In the genomic region with DNA sequence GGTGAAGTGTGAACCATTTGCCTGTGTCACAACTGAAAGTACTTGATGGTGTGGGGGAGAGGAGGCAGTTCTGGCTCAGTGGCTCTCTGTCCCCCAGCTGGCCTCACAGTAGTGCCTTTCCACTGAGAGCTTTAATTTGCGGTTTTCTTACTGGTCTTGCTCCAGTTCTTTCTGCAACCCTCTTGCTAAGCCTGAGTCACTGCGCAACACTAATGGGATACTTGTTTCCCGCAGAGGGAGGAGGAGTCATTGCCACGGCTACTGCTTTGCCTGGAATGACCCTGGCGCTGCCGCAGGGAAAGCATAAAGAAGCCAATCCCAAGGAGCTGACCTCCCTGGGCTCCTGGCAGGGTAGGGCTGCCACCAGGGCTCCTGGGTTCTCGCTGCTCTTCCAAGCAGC, we compare ENCODE assay signal across 10 mouse cellular contexts. TPM values are rescaled to one million over a fixed set of nuclear protein-coding genes. Genes with fewer than 3 reads are reported as not detected.
DNase-seq lines count a peak whose midpoint lies in the region; ATAC-seq lines count a peak whose summit lies in the region.
"Had no signal": no experiment of that assay in that cellular context is flagged by ENCODE, and none has a peak within 500 bp of the region (broad histone marks: within the 10 kb centered on the region; RNA-seq: fewer than 3 reads in every experiment).

No protein-coding gene starts in this region.

- H3K4me1 ChIP-seq in forebrain, embryonic 16.5 days (replicated peaks; ENCODE audit: control insufficient read depth, insufficient read depth, low read length): no peaks in the 10 kb centered on the region
- H3K4me1 ChIP-seq in forebrain, embryonic 10.5 days: peaks cover 9% of the 10 kb centered on the region
- H3K4me1 ChIP-seq: hindbrain, embryonic 15.5 days had no signal

- H3K36me3 ChIP-seq in forebrain, embryonic 16.5 days (ENCODE audit: control insufficient read depth, insufficient read depth): peaks cover 18% of the 10 kb centered on the region
- no peaks in the 10 kb centered on the region for H3K36me3 ChIP-seq in forebrain, embryonic 10.5 days (replicated peaks)

- peak; percentile 69 to 87 for DNase-seq in adrenal gland, adult (ENCODE audit: inconsistent age in 2 of 2, low spot score in 1 of 2)
- DNase-seq in adrenal gland, adult 18-20 months (ENCODE audit: low spot score in 2 of 2): no peak
- DNase-seq in left cerebral cortex, postnatal 14 days (ENCODE audit: low spot score in 2 of 2): peak; percentile 15 to 38
- DNase-seq in left cerebral cortex, postnatal 10 days (ENCODE audit: extremely low spot score in 1 of 2, low spot score in 2 of 2): no peak
- DNase-seq in lung, postnatal 4 days: peak; percentile 39 to 52
- no peak for DNase-seq in forebrain, embryonic 10.5 days (ENCODE audit: extremely low spot score, low spot score)

- no peak overlapping the region for H3K4me2 ChIP-seq in forebrain, embryonic 16.5 days (ENCODE audit: low read length)
- H3K4me2 ChIP-seq: hindbrain, embryonic 15.5 days had no signal

- peak; percentile 40 for ATAC-seq in granulocyte monocyte progenitor cell, adult 5-6 weeks (replicated peaks; ENCODE audit: poor library complexity, severe bottlenecking)
- no peak for ATAC-seq in forebrain, embryonic 16.5 days

- no peak overlapping the region for H3K27ac ChIP-seq in forebrain, embryonic 16.5 days (ENCODE audit: low read length)
- H3K27ac ChIP-seq in forebrain, embryonic 10.5 days: no peak overlapping the region
- H3K27ac ChIP-seq: hindbrain, embryonic 15.5 days had no signal

- no peaks in the 10 kb centered on the region; the same call in 1 of the 2 replicates for H3K27me3 ChIP-seq in forebrain, embryonic 16.5 days (replicated peaks; ENCODE audit: control insufficient read depth, insufficient read depth, low read length)
- H3K27me3 ChIP-seq in forebrain, embryonic 10.5 days (ENCODE audit: poor library complexity, severe bottlenecking): peaks cover 27% of the 10 kb centered on the region
- H3K27me3 ChIP-seq: hindbrain, embryonic 15.5 days had no signal

- H3K9ac ChIP-seq in forebrain, embryonic 16.5 days (replicated peaks; ENCODE audit: low read depth, low read length): no peak overlapping the region
- H3K9ac ChIP-seq: hindbrain, embryonic 15.5 days had no signal

- intact Hi-C loops in left cerebral cortex, postnatal 14 days (cut with DNase I): loop anchor here (5.0 kb wide), 1 partner anchor 69 kb away; no protein-coding TSS in a partner anchor
- intact Hi-C loops in left cerebral cortex, postnatal 10 days (cut with DNase I): no loop called here

- WGBS in forebrain, embryonic 16.5 days: 33% methylated on average over 7 of the region's 7 CpGs
- 37% methylated on average over 7 of the region's 7 CpGs for WGBS in forebrain, embryonic 10.5 days

- no peak overlapping the region for H3K4me3 ChIP-seq in forebrain, embryonic 16.5 days (replicated peaks; ENCODE audit: low read length)
- no peak overlapping the region for H3K4me3 ChIP-seq in forebrain, embryonic 10.5 days
- H3K4me3 ChIP-seq: hindbrain, embryonic 15.5 days had no signal

- no peaks in the 10 kb centered on the region for H3K9me3 ChIP-seq in forebrain, embryonic 16.5 days (ENCODE audit: control insufficient read depth, low read length)
- H3K9me3 ChIP-seq in forebrain, embryonic 10.5 days: no peaks in the 10 kb centered on the region
- H3K9me3 ChIP-seq: hindbrain, embryonic 15.5 days had no signal

RNA-seq across cellular contexts. Expression of gene Trim67, which starts 33.8 kb away (rescaled TPM):
- total RNA-seq in adrenal gland, adult 18-20 months (2021): 1 to 10 TPM; 1.1 to 2.2 TPM
- 1 to 10 TPM; 5.1 to 5.8 TPM for total RNA-seq in left cerebral cortex, postnatal 14 days (2021)
- total RNA-seq in left cerebral cortex, postnatal 10 days (2021): 10 to 100 TPM; 30.6 to 39.3 TPM
- total RNA-seq in granulocyte monocyte progenitor cell, adult 5-6 weeks (2014; fragmentation: Nextera tagmentation): not detected in 2 replicates
- not detected in 2 replicates for total RNA-seq in granulocyte monocyte progenitor cell, adult 5-6 weeks (2017)
- polyA plus RNA-seq in forebrain, embryonic 16.5 days (2015; fragmentation: Nextera tagmentation; extraction: Ambion mirVana): 28.8 and 30.4 TPM in 2 replicates
- polyA plus RNA-seq in forebrain, embryonic 10.5 days (2016; fragmentation: Nextera tagmentation; extraction: Ambion mirVana): 0.18 and 0.35 TPM in 2 replicates
- polyA plus RNA-seq: spleen, adult 2 months had no signal

RNA-seq across cellular contexts. Expression of gene Gnpat, which starts 36.2 kb away (rescaled TPM):
- 100 to 1,000 TPM in 1 of 2 experiments, 10 to 100 TPM in 1; 94.9 to 110 TPM for total RNA-seq in adrenal gland, adult 18-20 months (2021)
- total RNA-seq in left cerebral cortex, postnatal 14 days (2021): 10 to 100 TPM; 56.2 to 60.9 TPM
- 10 to 100 TPM; 56.6 to 61.4 TPM for total RNA-seq in left cerebral cortex, postnatal 10 days (2021)
- total RNA-seq in granulocyte monocyte progenitor cell, adult 5-6 weeks (2014; fragmentation: Nextera tagmentation): 116 and 145 TPM in 2 replicates
- 92.3 and 115 TPM in 2 replicates for total RNA-seq in granulocyte monocyte progenitor cell, adult 5-6 weeks (2017)
- 92.7 TPM in 2 replicates for polyA plus RNA-seq in forebrain, embryonic 16.5 days (2015; fragmentation: Nextera tagmentation; extraction: Ambion mirVana)
- 156 and 157 TPM in 2 replicates for polyA plus RNA-seq in forebrain, embryonic 10.5 days (2016; fragmentation: Nextera tagmentation; extraction: Ambion mirVana)

RNA-seq across cellular contexts. Expression of gene 2810004N23Rik, which starts 36.3 kb away (rescaled TPM):
- total RNA-seq in adrenal gland, adult 18-20 months (2021): 10 to 100 TPM; 22.8 to 28.4 TPM
- 10 to 100 TPM; 20.1 to 20.4 TPM for total RNA-seq in left cerebral cortex, postnatal 14 days (2021)
- total RNA-seq in left cerebral cortex, postnatal 10 days (2021): 10 to 100 TPM; 21.3 to 21.9 TPM
- total RNA-seq in granulocyte monocyte progenitor cell, adult 5-6 weeks (2014; fragmentation: Nextera tagmentation): 46.8 and 49.8 TPM in 2 replicates
- 65.8 and 75.4 TPM in 2 replicates for total RNA-seq in granulocyte monocyte progenitor cell, adult 5-6 weeks (2017)
- 36.1 and 38.3 TPM in 2 replicates for polyA plus RNA-seq in forebrain, embryonic 16.5 days (2015; fragmentation: Nextera tagmentation; extraction: Ambion mirVana)
- polyA plus RNA-seq in forebrain, embryonic 10.5 days (2016; fragmentation: Nextera tagmentation; extraction: Ambion mirVana): 81.0 and 83.7 TPM in 2 replicates

Comparison
In these comparisons a context has a peak if more than half of its experiments do, and no peak if none do; other contexts are left out.
1. DNase-seq: peak in adrenal gland, adult (2 of 2), left cerebral cortex, postnatal 14 days (2 of 2) and lung, postnatal 4 days (2 of 2); none in adrenal gland, adult 18-20 months (0 of 2), left cerebral cortex, postnatal 10 days (0 of 2) and forebrain, embryonic 10.5 days (single experiment).
2. RNA of gene Trim67, which starts 33.8 kb away (total RNA-seq): 30.6 to 39.3 TPM in left cerebral cortex, postnatal 10 days; 5.1 to 5.8 TPM in left cerebral cortex, postnatal 14 days, 1.1 to 2.2 TPM in adrenal gland, adult 18-20 months and not detected in granulocyte monocyte progenitor cell, adult 5-6 weeks; every median in the first group is over 4 times any median in the second.